10 mouse cellular contexts compared by ENCODE assay signal in genomic region chr6:144901825-144902224, GRCm38 (mm10).
DNase-seq lines count a peak whose midpoint lies in the region; ATAC-seq and TF ChIP-seq lines count a peak whose summit lies in the region.
"Had no signal": no experiment of that assay in that cellular context is flagged by ENCODE, and none has a peak within 500 bp of the region (broad histone marks: within the 10 kb centered on the region; RNA-seq: fewer than 3 reads in every experiment).

No protein-coding gene starts in this region.

- intact Hi-C loops in heart, postnatal 25 days (cut with DNase I) = no loop called here

- H3K27ac ChIP-seq in heart, embryonic 13.5 days (replicated peaks) = no peak overlapping the region
- H3K27ac ChIP-seq in intestine, embryonic 16.5 days (ENCODE audit: low read length) = no peak overlapping the region
- H3K27ac ChIP-seq: kidney, postnatal 0 days had no signal

- no peak overlapping the region for H3K9ac ChIP-seq in heart, embryonic 13.5 days
- H3K9ac ChIP-seq in intestine, embryonic 16.5 days (ENCODE audit: low read depth, low read length) = no peak overlapping the region

- DNase-seq in heart, postnatal 25 days (ENCODE audit: low spot score) = no peak
- peak; percentile 62 to 72 for DNase-seq in thymus, postnatal 36 days
- no peak for DNase-seq in cerebellum, postnatal 36 days
- DNase-seq in frontal cortex, adult 2 months (ENCODE audit: extremely low spot score in 1 of 2, low spot score in 1 of 2) = no peak
- DNase-seq in layer of hippocampus, adult 9-10 months (ENCODE audit: low spot score) = no peak
- DNase-seq: cerebellum, adult 18-20 months had no signal

- no peaks in the 10 kb centered on the region for H3K9me3 ChIP-seq in heart, embryonic 13.5 days
- no peaks in the 10 kb centered on the region for H3K9me3 ChIP-seq in intestine, embryonic 16.5 days (ENCODE audit: control insufficient read depth, low read length)

- ATAC-seq in heart, embryonic 13.5 days (ENCODE audit: extremely low read depth, insufficient number of reproducible peaks, low FRiP score, low TSS enrichment) = no peak
- ATAC-seq in intestine, embryonic 16.5 days = 0 out of 2 replicates have a peak, but pooled peaks have one; percentile 68

- peaks cover 29% of the 10 kb centered on the region for H3K4me1 ChIP-seq in heart, embryonic 13.5 days
- no peaks in the 10 kb centered on the region for H3K4me1 ChIP-seq in intestine, embryonic 16.5 days (ENCODE audit: control insufficient read depth, insufficient read depth, low read length)

- H3K4me2 ChIP-seq in heart, embryonic 13.5 days = peak overlapping the region; percentile 38
- H3K4me2 ChIP-seq in intestine, embryonic 16.5 days (ENCODE audit: low read depth, low read length) = no peak overlapping the region
- peak overlapping the region; percentile 94 for H3K4me2 ChIP-seq in myocyte (ENCODE audit: low read depth)

- WGBS in heart, embryonic 13.5 days = 68% methylated on average over 9 of the region's 9 CpGs
- 58% methylated on average over 9 of the region's 9 CpGs for WGBS in intestine, embryonic 16.5 days

- H3K36me3 ChIP-seq in heart, embryonic 13.5 days = no peaks in the 10 kb centered on the region
- H3K36me3 ChIP-seq in intestine, embryonic 16.5 days (ENCODE audit: control insufficient read depth, insufficient read depth, low read length) = no peaks in the 10 kb centered on the region
- no peaks in the 10 kb centered on the region for H3K36me3 ChIP-seq in myocyte (ENCODE audit: control insufficient read depth, insufficient read depth)

- H3ac ChIP-seq in myocyte (ENCODE audit: control insufficient read depth, insufficient read length) = no peak overlapping the region

- H3K4me3 ChIP-seq in heart, embryonic 13.5 days = no peak overlapping the region
- H3K4me3 ChIP-seq in intestine, embryonic 16.5 days (ENCODE audit: low read length) = no peak overlapping the region
- peak overlapping the region; percentile 16 for H3K4me3 ChIP-seq in myocyte

- no peaks in the 10 kb centered on the region for H3K27me3 ChIP-seq in heart, embryonic 13.5 days (replicated peaks)
- H3K27me3 ChIP-seq in intestine, embryonic 16.5 days (replicated peaks; ENCODE audit: control insufficient read depth, insufficient read depth, low read length) = no peaks in the 10 kb centered on the region
- H3K27me3 ChIP-seq in myocyte (ENCODE audit: control insufficient read depth, insufficient read depth, insufficient read length) = no peaks in the 10 kb centered on the region

- no peak for TF ChIP-seq POLR2A in myocyte (IDR thresholded peaks at IDR 0.05; ENCODE audit: insufficient read length, low read depth)

- no peaks in the 10 kb centered on the region for H3K79me2 ChIP-seq in myocyte (ENCODE audit: control insufficient read depth, insufficient read depth)

TF ChIP-seq in myocyte, 11 proteins besides CTCF, POLR2A, EP300 and RAD21:
- TF ChIP-seq REST (IDR thresholded peaks at IDR 0.05; ENCODE audit: insufficient read depth, insufficient read length) = no peak
- TF ChIP-seq TCF3 (IDR thresholded peaks at IDR 0.05; ENCODE audit: insufficient read length, low read depth) = no peak

Comparison
In these comparisons a context has a peak if more than half of its experiments do, and no peak if none do; other contexts are left out.
1. DNase-seq: peak in thymus, postnatal 36 days (2 of 2); none in heart, postnatal 25 days (single experiment), cerebellum, postnatal 36 days (0 of 2), frontal cortex, adult 2 months (0 of 2) and layer of hippocampus, adult 9-10 months (single experiment).